Mouse (Mus musculus): ENCODE data around the gene Eef1g. TPM values are rescaled to one million over a fixed set of nuclear protein-coding genes. Genes with fewer than 3 reads are reported as not detected.

Eef1g gene
- polyA plus RNA-seq, 1 experiment from 2014 or later, result 516 TPM

DNA sequence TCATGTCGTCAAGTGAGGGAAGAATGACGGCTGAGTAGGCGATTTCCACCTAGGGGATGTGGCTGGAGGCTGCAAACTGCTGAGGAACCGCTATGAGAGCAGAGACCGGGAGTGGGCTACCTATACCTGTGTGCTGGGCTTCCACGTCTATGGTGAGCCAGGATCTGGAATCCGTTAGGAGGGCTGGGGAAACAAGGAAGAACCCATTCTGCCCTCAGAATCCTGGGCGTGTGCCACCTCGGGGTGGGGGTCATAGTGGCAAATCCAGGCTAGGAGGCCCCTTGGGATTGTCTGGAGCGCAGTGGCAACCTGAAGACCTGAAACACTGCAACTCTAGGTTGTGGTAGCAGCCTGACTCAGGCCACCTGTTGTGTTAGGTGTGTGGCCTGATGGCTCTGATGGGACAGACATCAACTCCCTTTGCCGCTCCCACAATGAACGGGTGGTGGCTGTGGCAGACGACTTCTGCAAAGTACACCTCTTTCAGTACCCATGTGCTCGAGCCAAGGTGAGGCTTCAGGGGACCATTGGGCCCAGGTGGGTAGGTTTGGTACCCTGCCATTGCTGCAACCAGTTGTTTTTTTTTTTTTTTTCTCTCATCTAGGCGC is 26.2 kb upstream of the Eef1g start:
- 74% methylated on average over 15 of the region's 15 CpGs for WGBS
- TF ChIP-seq CTCF (IDR thresholded peaks at IDR 0.05; ENCODE audit: low read depth), result no peak
- H3K9me3 ChIP-seq (ENCODE audit: low read depth, low read length), result no peaks in the 10 kb centered on the region
- no peaks in the 10 kb centered on the region for H3K27me3 ChIP-seq (ENCODE audit: insufficient read depth, low read length)
- H3K4me3 ChIP-seq (ENCODE audit: low read depth, low read length), result no peak overlapping the region
- H3K4me1 ChIP-seq (ENCODE audit: insufficient read depth), result peaks cover 15% of the 10 kb centered on the region
- peaks cover 60% of the 10 kb centered on the region for H3K36me3 ChIP-seq (ENCODE audit: insufficient read depth)
- H3K27ac ChIP-seq (ENCODE audit: low read depth), result no peak overlapping the region
- peak overlapping the region; percentile 58; the same call in 1 of the 2 replicates for H3K9ac ChIP-seq
- no peak for DNase-seq
- H3K4me2 ChIP-seq, result peak overlapping the region; percentile 82
- no peak for ATAC-seq (ENCODE audit: insufficient read depth)

GRCm38 (mm10) chr19:8941136-8941514 is 25.7 kb upstream of the Eef1g start:
- no peaks in the 10 kb centered on the region for H3K9me3 ChIP-seq (ENCODE audit: low read depth, low read length)
- TF ChIP-seq CTCF (IDR thresholded peaks at IDR 0.05; ENCODE audit: low read depth), result no peak
- DNase-seq (no peak), ATAC-seq (ENCODE audit: insufficient read depth) (peak; percentile 34; the same call in 1 of the 2 replicates)
- H3K4me1 ChIP-seq (ENCODE audit: insufficient read depth), result peaks cover 15% of the 10 kb centered on the region
- peak overlapping the region; percentile 82 for H3K4me2 ChIP-seq
- 34% methylated on average over 10 of the region's 10 CpGs for WGBS
- peak overlapping the region; percentile 58 for H3K9ac ChIP-seq
- no peaks in the 10 kb centered on the region for H3K27me3 ChIP-seq (ENCODE audit: insufficient read depth, low read length)
- peak overlapping the region; percentile 96 for H3K4me3 ChIP-seq (ENCODE audit: low read depth, low read length)
- peaks cover 62% of the 10 kb centered on the region for H3K36me3 ChIP-seq (ENCODE audit: insufficient read depth)
- peak overlapping the region; percentile 82 for H3K27ac ChIP-seq (ENCODE audit: low read depth)

- peaks cover 62% of the 10 kb centered on the region for H3K36me3 ChIP-seq (ENCODE audit: insufficient read depth)
- under 1% methylated on average over 64 of the region's 64 CpGs for WGBS
Observed at GRCm38 (mm10) chr19:8941515-8942217, 25.2 kb upstream of the Eef1g start, which contains the start of gene Mta2. Mta2 (plus strand) TSS chr19:8941875.

GRCm38 (mm10) chr19:8942276-8942964 is 24.4 kb upstream of the Eef1g start:
- no peaks in the 10 kb centered on the region for H3K9me3 ChIP-seq (ENCODE audit: low read depth, low read length)
- H3K27ac ChIP-seq (ENCODE audit: low read depth), result peak overlapping the region; percentile 99
- TF ChIP-seq CTCF (IDR thresholded peaks at IDR 0.05; ENCODE audit: low read depth), result no peak
- H3K4me3 ChIP-seq (ENCODE audit: low read depth, low read length), result peak overlapping the region; percentile 96
- peaks cover 15% of the 10 kb centered on the region for H3K4me1 ChIP-seq (ENCODE audit: insufficient read depth)
- H3K27me3 ChIP-seq (ENCODE audit: insufficient read depth, low read length), result no peaks in the 10 kb centered on the region
- DNase-seq (peak; percentile 61), ATAC-seq (ENCODE audit: insufficient read depth) (peak; percentile 35)
- peaks cover 62% of the 10 kb centered on the region for H3K36me3 ChIP-seq (ENCODE audit: insufficient read depth)
- H3K9ac ChIP-seq, result peak overlapping the region; percentile 99
- WGBS, result under 1% methylated on average over 46 of the region's 46 CpGs
- peak overlapping the region; percentile 82 for H3K4me2 ChIP-seq

More at GRCm38 (mm10) chr19:8941515-8942217, 25.2 kb upstream of the Eef1g start, which contains the start of gene Mta2:
- 0 out of 2 replicates have a peak, but pooled peaks have one; percentile 14 for TF ChIP-seq CTCF (IDR thresholded peaks at IDR 0.05; ENCODE audit: low read depth)
- Histone ChIP-seq H3K27ac (ENCODE audit: low read depth) (peak within 1 kb of the TSS; percentile 99), H3K4me3 (ENCODE audit: low read depth, low read length) (peak within 1 kb of the TSS; percentile 96), H3K9ac (peak within 1 kb of the TSS; percentile 99), H3K4me2 (peak within 1 kb of the TSS; percentile 82), H3K4me1 (ENCODE audit: insufficient read depth) (peaks cover 15% of the 10 kb centered on the region), H3K27me3 (ENCODE audit: insufficient read depth, low read length) (no peaks in the 10 kb centered on the region), H3K9me3 (ENCODE audit: low read depth, low read length) (no peaks in the 10 kb centered on the region)
- ATAC-seq (ENCODE audit: insufficient read depth) (peak; percentile 95), DNase-seq (peak; percentile 99)

DNA sequence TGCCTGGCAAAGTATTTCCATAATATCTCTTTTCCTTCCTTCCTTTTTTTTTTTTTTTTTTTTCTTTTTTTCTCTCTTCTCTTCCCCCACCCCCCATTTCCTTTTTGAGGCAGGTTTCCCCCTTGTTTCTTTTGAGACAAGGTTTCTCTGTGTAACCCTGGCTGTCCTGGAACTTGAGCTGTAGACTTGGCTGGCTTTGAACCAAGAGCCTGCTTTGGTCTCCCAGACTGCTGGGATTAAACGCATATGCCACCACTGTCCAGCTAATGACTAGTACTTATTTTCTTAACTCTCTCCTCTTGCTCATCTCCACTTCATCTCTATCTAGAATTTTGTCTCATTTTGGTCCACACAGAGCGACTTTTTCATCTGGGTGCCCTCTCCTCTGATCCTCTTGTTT is 23.8 kb upstream of the Eef1g start:
- peak overlapping the region; percentile 99 for H3K9ac ChIP-seq
- 49% methylated on average over 2 of the region's 2 CpGs for WGBS
- H3K4me2 ChIP-seq, result peak overlapping the region; percentile 82
- H3K4me3 ChIP-seq (ENCODE audit: low read depth, low read length), result peak overlapping the region; percentile 96
- peak overlapping the region; percentile 99; the same call in 1 of the 2 replicates for H3K27ac ChIP-seq (ENCODE audit: low read depth)
- DNase-seq (peak; percentile 15), ATAC-seq (ENCODE audit: insufficient read depth) (no peak)
- TF ChIP-seq CTCF (IDR thresholded peaks at IDR 0.05; ENCODE audit: low read depth), result no peak
- peaks cover 65% of the 10 kb centered on the region for H3K36me3 ChIP-seq (ENCODE audit: insufficient read depth)
- no peaks in the 10 kb centered on the region for H3K9me3 ChIP-seq (ENCODE audit: low read depth, low read length)
- H3K27me3 ChIP-seq (ENCODE audit: insufficient read depth, low read length), result no peaks in the 10 kb centered on the region
- peaks cover 15% of the 10 kb centered on the region for H3K4me1 ChIP-seq (ENCODE audit: insufficient read depth)

- DNase-seq (peak; percentile 22), ATAC-seq (ENCODE audit: insufficient read depth) (no peak)
- no peaks in the 10 kb centered on the region for H3K27me3 ChIP-seq (ENCODE audit: insufficient read depth, low read length)
- H3K9ac ChIP-seq, result peak overlapping the region; percentile 99
- H3K36me3 ChIP-seq (ENCODE audit: insufficient read depth), result peaks cover 65% of the 10 kb centered on the region
- 24% methylated on average over 5 of the region's 5 CpGs for WGBS
- H3K4me3 ChIP-seq (ENCODE audit: low read depth, low read length), result peak overlapping the region; percentile 96
- peaks cover 15% of the 10 kb centered on the region for H3K4me1 ChIP-seq (ENCODE audit: insufficient read depth)
- 0 out of 2 replicates have a peak overlapping the region, but pooled peaks have one; percentile 19 for H3K27ac ChIP-seq (ENCODE audit: low read depth)
- H3K9me3 ChIP-seq (ENCODE audit: low read depth, low read length), result no peaks in the 10 kb centered on the region
- H3K4me2 ChIP-seq, result peak overlapping the region; percentile 82
- TF ChIP-seq CTCF (IDR thresholded peaks at IDR 0.05; ENCODE audit: low read depth), result no peak
Observed at GRCm38 (mm10) chr19:8944062-8944461, 22.8 kb upstream of the Eef1g start.

Data from lung, embryonic 14.5 days (tissue).